Mouse (Mus musculus): ENCODE results near the gene Msx2. TPM values are rescaled to one million over a fixed set of nuclear protein-coding genes. Genes with fewer than 3 reads are reported as not detected.

The Msx2 gene
- polyA plus RNA-seq, 2 experiments: 0.02 TPM; not detected in 1

GRCm38 (mm10) chr13:53466189-53466866, 6.5 kb downstream of the Msx2 start:
- Histone ChIP-seq H3K27me3 (ENCODE audit: control insufficient read depth, insufficient read depth, low read length) (peaks cover 93% of the 10 kb centered on the region), H3K9me3 (ENCODE audit: control insufficient read depth, low read length) (no peaks in the 10 kb centered on the region), H3K4me1 (replicated peaks; ENCODE audit: control insufficient read depth in 2 of 2, insufficient read depth in 2 of 2, low read length in 1 of 2) (no peaks in the 10 kb centered on the region), H3K4me2 (ENCODE audit: low read depth) (no peak overlapping the region), H3K36me3 (replicated peaks; ENCODE audit: control insufficient read depth, insufficient read depth, low read depth) (no peaks in the 10 kb centered on the region), H3K27ac (no peak overlapping the region), H3K4me3 (ENCODE audit: insufficient read depth in 1 of 2, low read depth in 2 of 2, low read length in 2 of 2) (no peak overlapping the region), H3K9ac (replicated peaks) (no peak overlapping the region)
- 4% methylated on average over 18 of the region's 18 CpGs for WGBS (ENCODE audit: insufficient replicate concordance)
- TF ChIP-seq CTCF (IDR thresholded peaks at IDR 0.05; ENCODE audit: low read depth) (no peak), EP300 (IDR thresholded peaks at IDR 0.05; ENCODE audit: low read depth) (no peak)
- ATAC-seq (ENCODE audit: insufficient read depth) (no peak), DNase-seq (ENCODE audit: low read depth in 3 of 3, low spot score in 3 of 3) (no peak)

- Histone ChIP-seq H3K9ac (replicated peaks) (no peak overlapping the region), H3K4me3 (ENCODE audit: insufficient read depth in 1 of 2, low read depth in 2 of 2, low read length in 2 of 2) (no peak overlapping the region), H3K4me2 (ENCODE audit: low read depth) (no peak overlapping the region), H3K36me3 (replicated peaks; ENCODE audit: control insufficient read depth, insufficient read depth, low read depth) (no peaks in the 10 kb centered on the region), H3K27me3 (ENCODE audit: control insufficient read depth, insufficient read depth, low read length) (peaks cover 87% of the 10 kb centered on the region), H3K27ac (no peak overlapping the region), H3K4me1 (replicated peaks; ENCODE audit: control insufficient read depth in 2 of 2, insufficient read depth in 2 of 2, low read length in 1 of 2) (no peaks in the 10 kb centered on the region), H3K9me3 (ENCODE audit: control insufficient read depth, low read length) (no peaks in the 10 kb centered on the region)
- no peak for ATAC-seq (ENCODE audit: insufficient read depth)
- no peak for DNase-seq (ENCODE audit: low read depth in 3 of 3, low spot score in 3 of 3)
- 5% methylated on average over 26 of the region's 26 CpGs for WGBS (ENCODE audit: insufficient replicate concordance)
- TF ChIP-seq EP300 (IDR thresholded peaks at IDR 0.05; ENCODE audit: low read depth): no peak
- no peak for TF ChIP-seq CTCF (IDR thresholded peaks at IDR 0.05; ENCODE audit: low read depth)
Measured at GRCm38 (mm10) chr13:53465191-53465820, 7.6 kb downstream of the Msx2 start.

- Histone ChIP-seq H3K4me2 (ENCODE audit: low read depth) (no peak overlapping the region), H3K36me3 (replicated peaks; ENCODE audit: control insufficient read depth, insufficient read depth, low read depth) (no peaks in the 10 kb centered on the region), H3K4me3 (ENCODE audit: insufficient read depth in 1 of 2, low read depth in 2 of 2, low read length in 2 of 2) (no peak overlapping the region), H3K4me1 (replicated peaks; ENCODE audit: control insufficient read depth in 2 of 2, insufficient read depth in 2 of 2, low read length in 1 of 2) (no peaks in the 10 kb centered on the region), H3K27ac (no peak overlapping the region), H3K9ac (replicated peaks) (no peak overlapping the region), H3K27me3 (ENCODE audit: control insufficient read depth, insufficient read depth, low read length) (peaks cover 79% of the 10 kb centered on the region), H3K9me3 (ENCODE audit: control insufficient read depth, low read length) (no peaks in the 10 kb centered on the region)
- TF ChIP-seq CTCF (IDR thresholded peaks at IDR 0.05; ENCODE audit: low read depth): no peak
- no peak for TF ChIP-seq EP300 (IDR thresholded peaks at IDR 0.05; ENCODE audit: low read depth)
- ATAC-seq (ENCODE audit: insufficient read depth) (no peak), DNase-seq (ENCODE audit: low read depth in 3 of 3, low spot score in 3 of 3) (no peak)
- 2% methylated on average over 19 of the region's 21 CpGs for WGBS (ENCODE audit: insufficient replicate concordance)
Measured at GRCm38 (mm10) chr13:53464441-53465001, 8.4 kb downstream of the Msx2 start.

- Histone ChIP-seq H3K27ac (no peak overlapping the region), H3K4me2 (ENCODE audit: low read depth) (no peak overlapping the region), H3K9me3 (ENCODE audit: control insufficient read depth, low read length) (no peaks in the 10 kb centered on the region), H3K9ac (replicated peaks) (no peak overlapping the region), H3K4me1 (replicated peaks; ENCODE audit: control insufficient read depth in 2 of 2, insufficient read depth in 2 of 2, low read length in 1 of 2) (no peaks in the 10 kb centered on the region), H3K36me3 (replicated peaks; ENCODE audit: control insufficient read depth, insufficient read depth, low read depth) (no peaks in the 10 kb centered on the region), H3K27me3 (ENCODE audit: control insufficient read depth, insufficient read depth, low read length) (peaks cover 74% of the 10 kb centered on the region), H3K4me3 (ENCODE audit: insufficient read depth in 1 of 2, low read depth in 2 of 2, low read length in 2 of 2) (no peak overlapping the region)
- 4% methylated on average over 10 of the region's 10 CpGs for WGBS (ENCODE audit: insufficient replicate concordance)
- ATAC-seq (ENCODE audit: insufficient read depth) (no peak), DNase-seq (ENCODE audit: low read depth in 3 of 3, low spot score in 3 of 3) (no peak)
- TF ChIP-seq CTCF (IDR thresholded peaks at IDR 0.05; ENCODE audit: low read depth) (no peak), EP300 (IDR thresholded peaks at IDR 0.05; ENCODE audit: low read depth) (no peak)
Measured at GRCm38 (mm10) chr13:53463946-53464345, 8.9 kb downstream of the Msx2 start.

GRCm38 (mm10) chr13:53463037-53463436, 9.8 kb downstream of the Msx2 start:
- ATAC-seq (ENCODE audit: insufficient read depth) (no peak), DNase-seq (ENCODE audit: low read depth in 3 of 3, low spot score in 3 of 3) (no peak)
- Histone ChIP-seq H3K27me3 (ENCODE audit: control insufficient read depth, insufficient read depth, low read length) (peaks cover 68% of the 10 kb centered on the region), H3K4me2 (ENCODE audit: low read depth) (no peak overlapping the region), H3K4me3 (ENCODE audit: insufficient read depth in 1 of 2, low read depth in 2 of 2, low read length in 2 of 2) (no peak overlapping the region), H3K9ac (replicated peaks) (no peak overlapping the region), H3K9me3 (ENCODE audit: control insufficient read depth, low read length) (no peaks in the 10 kb centered on the region), H3K27ac (no peak overlapping the region), H3K36me3 (replicated peaks; ENCODE audit: control insufficient read depth, insufficient read depth, low read depth) (no peaks in the 10 kb centered on the region), H3K4me1 (replicated peaks; ENCODE audit: control insufficient read depth in 2 of 2, insufficient read depth in 2 of 2, low read length in 1 of 2) (no peaks in the 10 kb centered on the region)
- WGBS (ENCODE audit: insufficient replicate concordance): 3% methylated on average over 7 of the region's 7 CpGs
- no peak for TF ChIP-seq EP300 (IDR thresholded peaks at IDR 0.05; ENCODE audit: low read depth)
- no peak for TF ChIP-seq CTCF (IDR thresholded peaks at IDR 0.05; ENCODE audit: low read depth)
